Mouse (Mus musculus) E14TG2a.4 (cell line): ENCODE data around the gene Alk.

ENCODE experiments used
- H3K27me3 ChIP-seq: 2 replicates; pipeline ENCODE4 v1.6.1; 2014; ENCODE audit warnings: low read length, control low read depth; ENCODE audit not compliant: insufficient read depth
- H3K36me3 ChIP-seq: 2 replicates; pipeline ENCODE4 v1.6.1; 2014; ENCODE audit warnings: low read length, control low read depth; ENCODE audit not compliant: insufficient read depth
- H3K4me1 ChIP-seq: replicated peaks from 2 replicates; pipeline ENCODE4 v1.6.1; 2014; ENCODE audit warnings: low read depth, low read length, control low read depth
- H3K4me3 ChIP-seq: replicated peaks from 2 replicates; pipeline ENCODE4 v1.5.1; 2014; ENCODE audit warnings: mild to moderate bottlenecking, low read length
- H3K9me3 ChIP-seq: 2 replicates; pipeline ENCODE4 v1.6.1; 2014; ENCODE audit warnings: low read length, control low read depth
- CTCF ChIP-seq: conservative IDR thresholded peaks from 2 replicates; pipeline ENCODE4 v1.5.1; 2014; ENCODE audit warnings: low read length
- NANOG ChIP-seq: IDR thresholded peaks from 2 replicates; pipeline ENCODE4 v1.6.1; 2014; ENCODE audit warnings: borderline replicate concordance, low read length, mixed read lengths
- POU5F1 ChIP-seq: IDR thresholded peaks from 2 replicates; pipeline ENCODE4 v1.6.1; 2014; ENCODE audit warnings: low read length, borderline replicate concordance

Alk gene

DNA sequence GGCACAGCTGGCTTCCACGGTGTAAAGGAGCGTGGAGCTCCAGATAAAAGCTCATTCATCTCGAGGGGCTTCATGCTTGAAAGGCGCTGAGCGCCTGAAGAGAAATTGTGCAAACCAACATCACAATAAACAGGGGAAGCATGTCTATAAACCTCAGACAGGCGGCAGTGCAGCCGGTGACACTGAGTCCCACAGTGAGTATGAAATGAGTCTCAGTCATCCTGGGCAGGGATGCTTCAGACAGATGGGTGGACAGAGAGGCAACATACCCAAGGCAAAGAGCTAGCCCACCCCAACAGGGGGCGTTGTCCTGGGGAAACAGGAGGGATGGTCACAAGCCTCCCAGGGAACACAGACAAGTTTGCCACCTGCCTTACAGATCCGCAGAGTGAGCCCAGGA is 460.0 kb downstream of the Alk start:
- no peaks in the 10 kb centered on the region for H3K36me3 ChIP-seq
- H3K27me3 ChIP-seq: no peaks in the 10 kb centered on the region
- H3K9me3 ChIP-seq: peaks cover 11% of the 10 kb centered on the region; the same call in 1 of the 2 replicates
- H3K4me1 ChIP-seq: no peaks in the 10 kb centered on the region
- no peak for TF ChIP-seq NANOG
- no peak overlapping the region for H3K4me3 ChIP-seq

GRCm38 (mm10) chr17:72132140-72132911 is 472.1 kb downstream of the Alk start:
- H3K4me3 ChIP-seq: no peak overlapping the region
- TF ChIP-seq NANOG: no peak
- no peaks in the 10 kb centered on the region for H3K4me1 ChIP-seq
- H3K27me3 ChIP-seq: no peaks in the 10 kb centered on the region
- no peaks in the 10 kb centered on the region for H3K36me3 ChIP-seq
- H3K9me3 ChIP-seq: peaks cover 17% of the 10 kb centered on the region

DNA sequence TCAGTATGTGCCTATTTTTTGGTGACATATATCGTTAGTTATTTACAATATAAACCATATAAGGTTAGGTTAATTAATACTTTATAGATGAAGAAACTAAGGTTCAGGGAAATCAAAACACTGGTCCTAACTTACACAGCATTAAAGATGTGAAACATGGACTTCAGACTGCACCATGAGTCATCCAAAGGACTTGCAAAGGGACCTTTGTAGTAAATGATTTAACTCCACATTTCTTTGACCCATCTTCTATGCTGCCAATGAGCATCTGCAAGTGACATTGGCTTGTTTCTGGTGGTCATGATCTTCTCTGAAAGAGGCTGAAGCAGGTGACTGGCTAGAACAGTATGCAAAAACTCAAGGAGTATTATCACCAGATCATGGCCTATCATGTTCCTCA is 482.8 kb downstream of the Alk start:
- Histone ChIP-seq H3K4me1 (no peaks in the 10 kb centered on the region), H3K36me3 (no peaks in the 10 kb centered on the region), H3K9me3 (no peaks in the 10 kb centered on the region), H3K4me3 (no peak overlapping the region), H3K27me3 (no peaks in the 10 kb centered on the region)
- no peak for TF ChIP-seq CTCF
- no peak for TF ChIP-seq POU5F1
- no peak for TF ChIP-seq NANOG

DNA sequence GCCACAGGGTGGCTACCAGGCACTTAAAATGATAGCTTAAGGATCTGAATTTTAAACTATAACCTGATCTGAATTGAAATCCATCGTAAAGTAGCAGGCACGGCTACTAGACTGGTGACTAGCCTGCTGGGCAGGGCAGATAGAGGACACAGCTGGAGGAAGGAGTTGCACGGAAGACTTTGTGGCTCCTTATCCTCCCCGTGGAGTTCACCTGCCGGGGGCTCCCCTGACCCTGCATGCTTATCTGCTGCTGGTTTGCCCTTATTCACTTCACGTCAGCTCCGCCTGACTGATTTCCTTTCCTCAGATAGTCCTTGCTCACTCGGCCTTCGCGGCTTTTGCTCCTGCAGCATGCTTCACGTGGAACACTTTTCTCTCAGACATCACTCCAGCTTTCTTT is 484.1 kb downstream of the Alk start:
- no peaks in the 10 kb centered on the region for H3K9me3 ChIP-seq
- no peaks in the 10 kb centered on the region for H3K36me3 ChIP-seq
- H3K27me3 ChIP-seq: no peaks in the 10 kb centered on the region
- H3K4me3 ChIP-seq: no peak overlapping the region
- no peaks in the 10 kb centered on the region for H3K4me1 ChIP-seq
- TF ChIP-seq CTCF: no peak
- no peak for TF ChIP-seq NANOG

DNA sequence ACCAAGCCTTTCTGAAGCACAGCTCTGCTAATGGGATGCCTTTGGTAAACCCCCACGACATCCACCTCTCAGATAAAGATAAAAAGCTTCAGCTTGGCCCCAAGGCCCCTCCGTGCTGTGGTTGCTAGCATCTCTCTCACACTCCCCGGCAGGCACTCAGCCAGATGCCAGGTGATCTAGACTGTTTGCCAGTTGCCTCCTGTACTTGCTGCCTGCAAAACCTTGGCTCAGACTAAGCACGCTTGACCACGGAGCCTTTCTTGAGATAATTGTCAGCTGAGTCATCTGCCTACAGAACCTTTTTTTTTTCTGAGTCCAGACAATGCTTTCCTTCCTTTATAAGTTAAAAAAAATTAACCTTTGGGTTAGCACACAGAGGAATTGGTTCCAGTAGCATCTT is 486.1 kb downstream of the Alk start:
- Histone ChIP-seq H3K4me3 (no peak overlapping the region), H3K36me3 (no peaks in the 10 kb centered on the region), H3K9me3 (no peaks in the 10 kb centered on the region), H3K4me1 (no peaks in the 10 kb centered on the region), H3K27me3 (no peaks in the 10 kb centered on the region)
- TF ChIP-seq NANOG (no peak), CTCF (no peak), POU5F1 (no peak)

DNA sequence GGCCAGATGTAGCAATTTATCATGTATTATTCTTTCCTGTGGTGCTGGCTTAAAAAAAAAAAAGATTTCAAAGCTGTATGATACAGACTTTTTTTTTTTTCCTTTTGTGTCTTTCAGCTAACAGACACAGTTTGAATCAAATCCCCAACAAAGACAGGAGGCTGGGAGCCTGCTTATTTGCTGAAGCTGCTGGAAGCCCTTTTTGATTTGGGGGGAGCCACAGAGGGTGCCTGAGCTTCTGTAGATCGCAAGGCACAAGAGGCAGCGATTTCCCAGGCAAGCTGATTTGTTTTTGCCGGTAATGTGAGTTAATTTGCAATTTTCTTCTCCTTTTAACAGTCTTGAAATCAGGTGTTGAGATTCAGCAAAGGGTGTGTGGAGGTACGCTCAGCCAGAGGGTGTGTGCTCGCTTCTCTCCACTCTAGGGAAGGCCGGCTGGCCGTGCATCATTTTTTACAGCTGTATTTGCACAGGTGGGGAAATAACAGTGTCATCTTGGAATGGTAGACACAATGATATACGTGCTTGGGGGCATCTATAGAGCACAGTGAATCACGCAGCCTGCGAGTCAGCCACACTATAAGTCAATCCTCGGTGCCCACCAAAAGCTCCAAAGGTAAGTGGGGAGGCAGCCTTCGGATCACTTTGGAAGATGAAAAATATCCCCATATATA is 489.0 kb downstream of the Alk start:
- no peaks in the 10 kb centered on the region for H3K27me3 ChIP-seq
- H3K36me3 ChIP-seq: no peaks in the 10 kb centered on the region
- H3K4me3 ChIP-seq: no peak overlapping the region
- H3K4me1 ChIP-seq: no peaks in the 10 kb centered on the region
- no peak for TF ChIP-seq NANOG
- TF ChIP-seq CTCF: no peak
- TF ChIP-seq POU5F1: no peak
- H3K9me3 ChIP-seq: no peaks in the 10 kb centered on the region

GRCm38 (mm10) chr17:72112004-72112403 is 492.4 kb downstream of the Alk start:
- Histone ChIP-seq H3K27me3 (no peaks in the 10 kb centered on the region), H3K4me3 (no peak overlapping the region), H3K4me1 (no peaks in the 10 kb centered on the region), H3K36me3 (no peaks in the 10 kb centered on the region), H3K9me3 (no peaks in the 10 kb centered on the region)
- TF ChIP-seq POU5F1: no peak
- TF ChIP-seq CTCF: no peak
- TF ChIP-seq NANOG: no peak

GRCm38 (mm10) chr17:72111528-72111927 is 492.9 kb downstream of the Alk start:
- Histone ChIP-seq H3K4me3 (no peak overlapping the region), H3K36me3 (no peaks in the 10 kb centered on the region)
- TF ChIP-seq CTCF: no peak
- TF ChIP-seq POU5F1: no peak
- TF ChIP-seq NANOG: no peak

GRCm38 (mm10) chr17:72087261-72087703 is 517.1 kb downstream of the Alk start:
- Histone ChIP-seq H3K4me1 (no peaks in the 10 kb centered on the region), H3K36me3 (no peaks in the 10 kb centered on the region), H3K9me3 (no peaks in the 10 kb centered on the region), H3K27me3 (no peaks in the 10 kb centered on the region), H3K4me3 (no peak overlapping the region)
- TF ChIP-seq CTCF: no peak
- no peak for TF ChIP-seq POU5F1
- no peak for TF ChIP-seq NANOG

More at GRCm38 (mm10) chr17:72111528-72111927, 492.9 kb downstream of the Alk start:
- Histone ChIP-seq H3K27me3 (no peaks in the 10 kb centered on the region), H3K9me3 (no peaks in the 10 kb centered on the region), H3K4me1 (no peaks in the 10 kb centered on the region)
